Mouse (Mus musculus) large intestine, adult 2 months (tissue): ENCODE results near the gene Rbfox3. TPM values are rescaled to one million over a fixed set of nuclear protein-coding genes. Genes with fewer than 3 reads are reported as not detected.

Experiments used
- DNase-seq: peaks from one replicate; pipeline ENCODE4 v3.0.0-alpha.2; 2012; ENCODE audit warnings: low read depth, low spot score
- WGBS: fragments of 180-500 bp; shearing (Covaris S2); methylation state at CpG from one replicate; pipeline ENCODE4 v1.1.7; 2018; 5-methylcytosine and 5-hydroxymethylcytosine counted together
- polyA plus RNA-seq: library from polyadenylated mRNA; depleted of rRNA; stranded (reverse); fragments of >200 nt; gene quantifications from 2 replicates; pipeline ENCODE4 v1.2.3, GENCODE M21; 2012

Rbfox3 gene
- polyA plus RNA-seq, 1 experiment: 0.11 TPM

GRCm38 (mm10) chr11:118540411-118541026 is 370.9 kb downstream of the Rbfox3 start:
- 17% methylated on average over 12 of the region's 12 CpGs for WGBS
- no peak for DNase-seq

- 83% methylated on average over 11 of the region's 11 CpGs for WGBS
- DNase-seq: no peak
Measured at GRCm38 (mm10) chr11:118538008-118538407, 373.4 kb downstream of the Rbfox3 start.

- DNase-seq: no peak
- WGBS: 41% methylated on average over 18 of the region's 18 CpGs
Measured at GRCm38 (mm10) chr11:118534382-118535092, 376.9 kb downstream of the Rbfox3 start.

- 75% methylated on average over 8 of the region's 8 CpGs for WGBS
- no peak for DNase-seq
Measured at GRCm38 (mm10) chr11:118530313-118530712, 381.1 kb downstream of the Rbfox3 start.

GRCm38 (mm10) chr11:118528761-118529160 is 382.6 kb downstream of the Rbfox3 start:
- no peak for DNase-seq
- WGBS: 89% methylated on average over 9 of the region's 9 CpGs

- DNase-seq: no peak
- whole genome bisulfite sequencing: 41% methylated on average over 11 of the region's 11 CpGs
Measured at GRCm38 (mm10) chr11:118525059-118525458, 386.3 kb downstream of the Rbfox3 start.

- no peak for DNase-seq
- 76% methylated on average over 4 of the region's 4 CpGs for WGBS
Measured at GRCm38 (mm10) chr11:118523496-118524145, 387.8 kb downstream of the Rbfox3 start.

- 71% methylated on average over 2 of the region's 2 CpGs for WGBS
Measured at GRCm38 (mm10) chr11:118520932-118521331, 390.5 kb downstream of the Rbfox3 start.

GRCm38 (mm10) chr11:118520251-118520650 is 391.1 kb downstream of the Rbfox3 start:
- WGBS: 44% methylated on average over 5 of the region's 5 CpGs
- no peak for DNase-seq

More at GRCm38 (mm10) chr11:118520932-118521331, 390.5 kb downstream of the Rbfox3 start:
- no peak for DNase-seq

- WGBS: 51% methylated on average over 7 of the region's 7 CpGs
- no peak for DNase-seq
Measured at GRCm38 (mm10) chr11:118518743-118519142, 392.7 kb downstream of the Rbfox3 start.

GRCm38 (mm10) chr11:118517924-118518323 is 393.5 kb downstream of the Rbfox3 start:
- no peak for DNase-seq
- 80% methylated on average over 7 of the region's 7 CpGs for WGBS

GRCm38 (mm10) chr11:118512257-118512910 is 399.0 kb downstream of the Rbfox3 start:
- WGBS: 23% methylated on average over 15 of the region's 15 CpGs

GRCm38 (mm10) chr11:118511851-118512250 is 399.5 kb downstream of the Rbfox3 start:
- peak; percentile 52 for DNase-seq

More at GRCm38 (mm10) chr11:118512257-118512910, 399.0 kb downstream of the Rbfox3 start:
- DNase-seq: no peak

GRCm38 (mm10) chr11:118508341-118508740 is 403.1 kb downstream of the Rbfox3 start:
- 76% methylated on average over 7 of the region's 7 CpGs for WGBS
- no peak for DNase-seq

More at GRCm38 (mm10) chr11:118511851-118512250, 399.5 kb downstream of the Rbfox3 start:
- 18% methylated on average over 6 of the region's 6 CpGs for WGBS

- DNase-seq: no peak
- WGBS: 27% methylated on average over 5 of the region's 5 CpGs
Measured at GRCm38 (mm10) chr11:118507904-118508303, 403.5 kb downstream of the Rbfox3 start.

- no peak for DNase-seq
- 88% methylated on average over 6 of the region's 6 CpGs for whole genome bisulfite sequencing
Measured at GRCm38 (mm10) chr11:118507095-118507494, 404.3 kb downstream of the Rbfox3 start.

- 58% methylated on average over 5 of the region's 5 CpGs for WGBS
- DNase-seq: no peak
Measured at GRCm38 (mm10) chr11:118504180-118504454, 407.3 kb downstream of the Rbfox3 start.

- no peak for DNase-seq
- WGBS: 20% methylated on average over 34 of the region's 34 CpGs
Measured at GRCm38 (mm10) chr11:118503418-118504179, 407.8 kb downstream of the Rbfox3 start.

- no peak for DNase-seq
- WGBS: 48% methylated on average over 6 of the region's 6 CpGs
Measured at GRCm38 (mm10) chr11:118502990-118503389, 408.4 kb downstream of the Rbfox3 start.
